Mouse (Mus musculus) brain, embryonic 14.5 days (tissue): Measurements from ENCODE around the gene Abce1. TPM values are rescaled to one million over a fixed set of nuclear protein-coding genes. Genes with fewer than 3 reads are reported as not detected.

Experiments used
- DNase-seq: peaks from one replicate; pipeline ENCODE4 v3.0.0-alpha.2; 2011; ENCODE audit warnings: low read depth
- CTCF ChIP-seq: fragments of 200-500 bp; IDR thresholded peaks from 2 replicates; pipeline ENCODE4 v1.5.1; 2012; ENCODE audit warnings: inconsistent platforms, mild to moderate bottlenecking, moderate library complexity, borderline replicate concordance; ENCODE audit not compliant: insufficient read depth, insufficient read length; ENCODE audit errors: extremely low read depth
- POLR2A ChIP-seq: fragments of 200-500 bp; IDR thresholded peaks from 2 replicates; pipeline ENCODE4 v1.6.1; 2012; ENCODE audit warnings: mild to moderate bottlenecking, inconsistent platforms, borderline replicate concordance; ENCODE audit not compliant: poor library complexity, insufficient read depth, insufficient read length, severe bottlenecking; ENCODE audit errors: extremely low read depth
- polyA plus RNA-seq: library from polyadenylated mRNA; depleted of rRNA; stranded (reverse); fragments of >200 nt; gene quantifications from 2 replicates; pipeline ENCODE4 v1.2.3, GENCODE M21; 2012; rRNA removed

Abce1 gene
- polyA plus RNA-seq, 1 experiment = 57.8 TPM

DNA sequence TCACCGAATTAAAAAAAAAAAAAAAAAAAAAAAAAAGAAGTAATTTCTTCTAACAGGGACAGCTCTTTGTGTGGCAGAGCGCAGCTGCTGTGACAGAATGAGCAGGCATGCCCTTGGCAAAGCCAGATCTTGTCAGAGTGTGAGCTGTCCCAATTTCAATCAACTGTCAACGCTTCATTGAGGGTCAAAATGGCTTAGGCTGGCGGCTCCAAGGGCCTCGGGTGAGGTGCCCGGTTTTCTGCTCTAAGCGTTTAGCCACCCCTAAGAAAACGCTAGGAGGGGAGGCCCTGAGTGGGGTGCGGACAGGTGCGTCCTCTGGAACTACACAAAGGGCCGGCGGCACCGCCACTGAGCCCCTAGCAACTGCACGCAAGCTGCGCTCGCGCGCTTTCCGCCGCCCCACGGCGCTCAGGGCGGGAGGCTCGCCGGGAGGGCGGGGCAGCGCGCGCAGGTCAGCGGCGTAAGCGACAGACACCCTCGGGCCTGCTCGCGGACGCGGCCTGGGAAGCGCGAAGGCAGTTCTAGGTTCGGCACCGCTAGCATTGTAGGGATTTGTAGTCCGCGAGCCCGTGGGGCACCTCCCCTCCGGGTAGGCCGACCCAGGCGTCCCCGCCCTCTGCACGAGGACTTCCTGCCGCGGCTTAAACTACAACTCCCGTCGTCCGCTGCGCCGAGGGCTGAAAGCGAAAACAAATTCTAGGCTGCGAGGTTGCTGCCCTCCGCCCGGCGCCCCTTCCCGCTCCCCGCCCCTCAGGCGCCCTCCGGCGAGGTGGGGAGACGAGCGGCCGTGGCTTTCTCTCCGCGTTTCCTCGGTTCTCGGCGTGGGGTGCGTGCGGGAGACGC lies 72.6 kb downstream of the Abce1 start:
- TF ChIP-seq POLR2A (peak; percentile 87), CTCF (no peak)

DNA sequence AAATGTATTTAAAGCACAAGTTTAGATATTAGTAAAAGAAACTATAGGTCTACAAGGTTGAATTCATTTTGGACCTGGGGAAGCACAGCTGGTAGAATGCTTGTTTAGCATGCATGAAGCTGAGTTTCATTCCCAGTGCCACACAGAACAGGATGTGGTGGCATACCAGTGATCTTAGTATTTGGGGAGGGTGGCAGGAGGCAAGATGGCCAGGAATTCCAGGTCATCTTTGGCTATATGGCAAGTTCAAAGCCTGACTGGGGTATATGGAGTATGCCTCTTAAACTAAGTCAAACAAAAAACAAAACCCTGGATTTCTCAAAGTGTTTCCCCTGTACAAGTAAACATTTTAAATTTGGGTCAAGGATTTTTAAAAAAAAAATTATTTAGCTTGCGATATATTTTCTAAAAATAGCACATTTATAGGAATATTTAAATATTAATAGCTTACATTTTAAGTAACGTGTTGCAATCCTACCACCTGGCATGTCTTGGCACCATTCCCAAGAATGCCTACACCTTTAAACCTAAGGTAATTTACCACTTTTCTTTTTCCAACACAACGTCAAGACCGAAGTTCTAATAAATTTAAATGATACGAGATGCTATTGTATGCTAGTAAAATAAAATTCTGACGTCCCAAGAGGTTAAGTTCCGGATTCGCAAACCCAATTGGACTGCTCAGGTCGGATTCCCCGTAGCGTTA lies 73.4 kb downstream of the Abce1 start:
- peak; percentile 20 for DNase-seq
- TF ChIP-seq POLR2A (no peak), CTCF (no peak)

More for the DNA sequence above, 72.6 kb downstream of the Abce1 start:
- DNase-seq = peak; percentile 100

DNA sequence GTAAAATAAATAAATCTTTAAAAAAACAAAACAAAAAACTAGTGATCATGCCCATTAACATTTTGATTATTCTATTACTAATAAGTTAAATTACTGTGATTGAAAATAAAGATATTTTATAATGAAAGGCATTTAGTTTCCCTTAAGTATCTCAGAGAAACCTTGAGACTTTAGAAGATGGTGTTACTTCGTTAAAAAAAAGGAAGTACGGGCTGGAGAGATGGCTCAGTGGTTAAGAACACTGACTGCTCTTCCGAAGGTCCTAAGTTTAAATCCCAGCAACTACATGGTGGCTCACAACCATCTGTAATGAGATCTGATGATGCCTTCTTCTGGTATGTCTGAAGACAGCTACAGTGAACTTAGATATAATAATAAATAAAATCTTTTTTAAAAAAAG lies 74.3 kb downstream of the Abce1 start:
- TF ChIP-seq POLR2A = no peak
- no peak for TF ChIP-seq CTCF
- DNase-seq = no peak

DNA sequence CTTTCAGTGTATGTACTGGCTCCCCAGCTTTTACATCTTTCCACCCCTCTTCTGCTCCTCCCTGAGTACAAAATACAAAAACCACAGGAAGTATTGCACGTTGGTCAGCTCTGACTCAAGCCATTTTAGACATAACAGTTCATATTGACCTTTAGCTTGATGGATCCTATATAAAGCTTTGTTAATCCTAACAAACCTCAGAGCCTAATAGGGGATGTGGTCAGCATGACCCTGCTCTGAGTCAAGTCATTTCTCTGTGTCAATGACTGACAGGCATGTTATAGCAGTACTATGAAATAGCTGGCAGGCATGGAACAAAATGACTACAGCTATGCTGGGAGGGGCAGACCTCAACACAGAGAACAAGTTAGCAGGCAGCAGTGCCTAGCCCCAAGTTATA lies 75.4 kb downstream of the Abce1 start:
- no peak for DNase-seq
- no peak for TF ChIP-seq POLR2A
- no peak for TF ChIP-seq CTCF

DNA sequence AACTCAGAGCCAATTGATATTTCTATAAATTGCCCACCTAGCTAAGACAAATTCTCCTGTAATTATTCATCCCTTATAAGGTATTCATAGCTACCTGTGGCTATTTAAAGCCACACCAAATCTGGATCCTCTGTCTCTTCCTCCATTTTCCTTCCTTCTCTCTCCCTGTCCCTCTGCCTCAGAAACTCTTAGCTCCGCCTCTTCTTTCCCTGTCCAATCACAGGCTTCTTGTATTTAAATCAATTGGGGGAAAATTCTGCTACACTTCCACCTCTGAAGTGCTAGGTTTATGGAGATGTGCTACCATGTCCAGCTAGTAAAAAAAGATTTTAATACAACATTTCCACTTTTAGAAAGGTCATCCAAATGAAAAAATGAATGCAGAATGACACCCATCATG lies 76.0 kb downstream of the Abce1 start:
- no peak for DNase-seq
- TF ChIP-seq CTCF (no peak), POLR2A (no peak)

Other genes with a start within 250 kb of the Abce1 start
- gene Otud4, start 72.1 kb downstream of the Abce1 start, polyA plus RNA-seq = 27.1 and 28.9 TPM in 2 replicates
- 10.0 and 12.1 TPM in 2 replicates for gene Anapc10, start 80 bp upstream of the Abce1 start, polyA plus RNA-seq